Mouse (Mus musculus) layer of hippocampus, postnatal 36 days (tissue): ENCODE data around the gene Hist1h3i. TPM values are rescaled to one million over a fixed set of nuclear protein-coding genes. Genes with fewer than 3 reads are reported as not detected.
"Not testable (repeated sequence)": the region's sequence is repeated elsewhere in the genome, so short reads cannot be mapped to it uniquely, and the experiment has no call there.

Experiments used
- DNase-seq, 2 experiments: peaks; one replicate each; pipeline ENCODE4 v3.0.0; 2022
- total RNA-seq, 2 experiments: library from RNA; stranded (reverse); gene quantifications; 2 replicates each; pipeline ENCODE4 v1.2.3; 2021

Hist1h3i gene
- total RNA-seq, 2 experiments from 2014 or later: 56.6 to 72.6 TPM

- DNase-seq: peak in 1 of 2 experiments; percentile 58
Observed at GRCm38 (mm10) chr13:21782361-21783254, 562 bp downstream of the Hist1h3i start.

GRCm38 (mm10) chr13:21781639-21782038 lies 1.5 kb downstream of the Hist1h3i start:
- DNase-seq: no peak

GRCm38 (mm10) chr13:21781021-21781555 lies 2.1 kb downstream of the Hist1h3i start:
- DNase-seq: no peak

- peak; percentile 32 to 34 for DNase-seq
Observed at GRCm38 (mm10) chr13:21779767-21780731, 3.1 kb downstream of the Hist1h3i start, which contains the start of gene Hist1h1b. Gene Hist1h1b, minus strand, starts transcription at chr13:21780625.

- DNase-seq: peak; percentile 43 to 48
Observed at GRCm38 (mm10) chr13:21778814-21779766, 4.1 kb downstream of the Hist1h3i start.

GRCm38 (mm10) chr13:21755707-21756106 lies 27.5 kb downstream of the Hist1h3i start:
- no peak for DNase-seq

GRCm38 (mm10) chr13:21754294-21755001 lies 28.7 kb downstream of the Hist1h3i start:
- DNase-seq: not testable (repeated sequence)

GRCm38 (mm10) chr13:21753524-21754285 lies 29.5 kb downstream of the Hist1h3i start, which contains the start of the genes Hist1h2ak and Hist1h2bn:
Gene Hist1h2ak, minus strand, starts transcription at chr13:21753827.
Gene Hist1h2bn, plus strand, starts transcription at chr13:21754123.
- peak; percentile 63 to 67 for DNase-seq

GRCm38 (mm10) chr13:21753051-21753523 lies 30.1 kb downstream of the Hist1h3i start:
- DNase-seq: no peak

GRCm38 (mm10) chr13:21752356-21752755 lies 30.8 kb downstream of the Hist1h3i start:
- no peak for DNase-seq

GRCm38 (mm10) chr13:21751827-21752226 lies 31.3 kb downstream of the Hist1h3i start:
- DNase-seq: no peak

GRCm38 (mm10) chr13:21751417-21751816 lies 31.8 kb downstream of the Hist1h3i start:
- no peak for DNase-seq

- peak; percentile 90 to 91 for DNase-seq
Observed at GRCm38 (mm10) chr13:21750159-21751017, 32.8 kb downstream of the Hist1h3i start, which contains the start of gene Hist1h4k. Gene Hist1h4k, minus strand, starts transcription at chr13:21750505.

- DNase-seq: no peak
Observed at GRCm38 (mm10) chr13:21749387-21750158, 33.6 kb downstream of the Hist1h3i start.

- DNase-seq: no peak
Observed at GRCm38 (mm10) chr13:21745006-21745405, 38.2 kb downstream of the Hist1h3i start.

- DNase-seq: peak; percentile 69 to 71
Observed at GRCm38 (mm10) chr13:21734906-21735767, 48.0 kb downstream of the Hist1h3i start, which contains the start of gene Hist1h4j. Gene Hist1h4j, plus strand, starts transcription at chr13:21735064.
